Mouse (Mus musculus) cerebellum, adult 8-10 months (tissue): ENCODE data around the gene Ptprk.

Source experiments
- DNase-seq: peaks from one replicate; pipeline ENCODE4 v3.0.0; 2022

Gene Ptprk

DNA sequence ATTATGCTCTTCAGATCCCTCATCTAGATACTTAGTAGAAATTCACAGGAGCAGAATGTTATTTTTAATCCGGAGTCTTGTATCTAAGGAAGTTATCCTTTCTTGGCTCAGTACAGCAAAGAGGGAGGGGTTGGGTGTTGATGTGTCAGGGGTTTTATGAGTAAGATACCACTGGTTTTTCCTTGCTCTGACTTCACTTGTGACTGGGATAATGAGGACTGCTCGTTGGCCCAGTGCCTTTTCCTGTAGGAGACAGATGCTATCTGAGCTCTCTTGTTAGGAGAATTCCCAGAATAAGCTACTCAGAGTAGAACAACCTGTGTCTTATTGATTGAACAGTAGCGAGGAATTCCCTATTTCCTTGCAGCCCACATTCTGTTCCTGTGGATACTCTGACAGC, 39.3 kb downstream of the Ptprk start:
- no peak for DNase-seq

DNA sequence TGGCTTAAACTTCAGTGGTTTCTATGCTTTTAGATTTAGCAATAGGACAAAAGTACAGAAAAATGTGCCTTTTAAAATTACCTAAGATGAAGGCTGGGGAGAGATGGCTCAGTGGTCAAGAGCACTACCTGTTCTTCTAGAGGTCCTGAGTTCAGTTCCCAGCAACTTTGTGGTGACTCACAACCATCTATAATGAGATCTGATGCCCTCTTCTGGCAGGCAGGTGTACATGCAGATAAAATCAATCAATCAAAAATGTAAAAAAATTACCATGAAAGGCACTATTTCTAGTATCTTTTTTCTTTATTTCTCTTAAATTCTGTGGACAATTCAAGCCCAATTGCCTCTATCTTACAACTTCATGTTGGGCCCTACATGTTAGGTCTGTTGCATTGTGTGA, 42.4 kb downstream of the Ptprk start:
- no peak for DNase-seq

DNA sequence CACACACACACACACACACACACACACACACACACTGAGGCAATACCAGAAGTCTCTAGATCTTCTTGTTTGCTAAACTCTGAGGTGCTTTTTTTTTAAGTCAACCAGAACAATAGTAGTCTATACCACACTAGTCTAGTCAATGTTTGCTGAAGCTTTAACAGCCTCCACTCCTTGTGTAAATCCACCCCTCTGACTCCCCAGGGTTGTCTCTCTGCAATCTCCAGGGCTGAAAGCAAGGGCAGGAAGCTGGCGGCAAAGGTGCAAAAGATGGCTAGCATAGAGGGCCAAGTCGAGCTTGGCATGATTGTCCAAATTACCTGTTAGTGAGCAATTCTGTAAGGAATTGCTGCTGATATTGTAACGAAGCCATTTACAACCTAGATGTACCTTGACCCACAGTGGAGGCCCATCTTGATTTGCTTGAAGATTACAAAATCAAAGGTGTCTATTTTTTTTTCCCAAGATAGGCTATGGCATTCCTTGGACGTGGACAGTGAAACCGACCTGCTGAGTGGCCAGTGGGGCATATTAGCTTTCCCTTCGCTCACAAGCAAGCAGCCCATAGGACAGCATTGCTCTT, 44.3 kb downstream of the Ptprk start:
- DNase-seq: no peak

DNA sequence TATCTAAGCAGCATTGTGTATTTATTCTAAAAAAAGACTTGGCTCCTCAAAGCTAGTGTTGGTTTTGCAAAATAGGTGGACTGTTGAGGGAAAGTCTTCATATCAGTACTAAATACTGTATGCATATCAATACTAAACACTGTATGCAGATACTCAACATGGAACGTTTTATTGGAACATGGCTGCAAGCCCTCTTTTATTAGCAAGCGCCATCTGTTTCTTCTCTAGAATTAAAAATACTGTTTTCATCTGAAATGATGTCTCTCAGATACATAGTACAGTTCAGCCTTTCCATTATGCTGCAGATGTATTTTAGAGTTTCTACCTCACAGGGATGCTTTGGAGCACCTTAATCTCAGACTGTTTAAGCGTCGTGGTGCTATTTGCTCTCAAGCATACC, 49.3 kb downstream of the Ptprk start:
- no peak for DNase-seq

DNA sequence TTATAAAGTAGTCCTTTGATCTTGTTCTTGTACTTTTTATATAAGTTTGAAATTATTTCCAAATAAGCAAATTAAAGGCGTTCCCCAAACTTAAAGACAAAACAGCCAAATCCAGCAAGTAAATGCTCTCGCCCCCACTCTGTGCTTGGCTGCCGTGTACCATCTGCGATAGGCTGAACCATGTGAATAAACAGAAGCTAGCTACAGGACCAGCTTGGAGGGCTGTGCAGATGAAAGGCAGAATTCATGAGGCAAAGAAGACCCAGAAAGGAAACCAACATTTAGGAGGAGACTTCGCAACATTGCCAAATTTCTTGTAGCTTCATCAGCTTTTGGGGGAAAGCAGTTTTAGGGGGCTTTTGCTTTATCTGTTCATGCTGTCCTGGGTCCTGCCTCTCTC, 53.4 kb downstream of the Ptprk start:
- no peak for DNase-seq

DNA sequence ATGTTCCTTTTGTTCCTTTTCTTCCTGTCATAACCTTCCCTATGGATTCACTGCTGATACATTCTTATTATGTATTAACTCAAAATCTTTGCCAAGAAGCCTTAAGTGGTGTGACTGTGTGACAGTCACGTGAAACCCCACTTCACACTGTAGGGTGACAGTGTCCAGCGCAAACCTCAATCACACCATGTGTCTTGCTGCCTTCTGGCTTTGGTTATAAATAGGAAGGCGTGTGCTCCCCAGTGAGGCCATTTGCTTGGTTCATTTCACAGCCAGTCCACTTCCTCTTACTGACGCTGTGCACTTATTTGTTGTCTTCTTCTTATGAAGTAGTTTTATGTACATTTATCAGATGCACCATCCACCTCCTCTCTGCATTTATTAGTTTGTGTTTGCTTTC, 53.8 kb downstream of the Ptprk start:
- no peak for DNase-seq

DNA sequence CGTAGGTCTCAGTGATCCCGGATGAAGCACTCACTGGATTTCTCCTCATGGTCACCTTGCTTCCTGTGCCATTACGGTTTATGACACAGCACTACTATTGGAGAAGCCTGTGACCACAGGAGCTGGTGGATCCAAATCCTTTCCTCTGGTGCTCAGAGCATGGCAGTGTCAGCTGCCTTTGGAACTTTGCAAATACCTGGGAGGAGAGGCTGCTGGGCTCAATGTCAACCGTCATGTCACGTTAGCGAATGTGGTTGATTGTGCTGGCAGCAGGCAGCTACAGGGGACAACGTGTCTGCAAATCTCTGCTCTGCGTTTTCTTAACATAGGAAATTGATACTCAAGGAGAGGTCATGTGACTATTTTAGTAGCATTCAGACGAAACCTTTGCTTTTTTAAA, 55.8 kb downstream of the Ptprk start:
- DNase-seq: no peak

DNA sequence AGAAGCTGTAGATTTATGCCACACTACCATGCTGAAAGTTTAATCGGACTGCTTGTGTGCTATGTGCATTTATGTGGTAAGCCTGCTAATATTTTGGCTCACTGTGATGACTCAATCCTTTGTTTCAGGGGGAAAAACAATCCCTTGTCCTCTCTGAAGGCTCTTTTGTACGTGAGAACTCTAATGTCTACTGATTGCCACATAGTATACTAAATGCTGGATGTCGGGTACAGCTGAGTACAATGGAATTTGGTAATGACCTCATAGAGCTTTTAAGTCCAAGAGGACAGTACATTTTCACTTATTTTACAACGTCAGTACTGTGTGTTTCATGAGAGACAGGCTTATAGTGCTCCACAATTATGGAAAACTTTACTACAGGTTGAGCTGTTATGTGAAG, 59.1 kb downstream of the Ptprk start:
- no peak for DNase-seq

DNA sequence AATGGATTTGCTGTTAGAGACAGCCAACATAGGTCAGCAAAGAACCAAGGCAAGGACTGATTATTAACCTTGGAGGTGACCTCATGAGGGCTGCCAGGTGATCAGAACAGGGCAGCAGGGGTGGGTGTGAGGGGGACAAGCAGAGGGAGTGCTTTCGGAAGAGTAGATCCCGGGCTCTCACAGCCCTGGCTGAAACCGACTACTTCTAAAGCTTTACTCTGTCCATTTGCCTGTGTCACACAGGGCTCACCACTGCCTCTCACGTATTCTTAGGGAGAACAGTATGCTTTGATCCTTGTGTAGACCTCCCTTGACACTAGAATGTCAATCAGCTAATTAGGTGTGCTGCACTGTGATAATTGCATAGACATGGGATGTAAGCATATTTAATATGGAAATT, 63.8 kb downstream of the Ptprk start:
- DNase-seq: no peak

DNA sequence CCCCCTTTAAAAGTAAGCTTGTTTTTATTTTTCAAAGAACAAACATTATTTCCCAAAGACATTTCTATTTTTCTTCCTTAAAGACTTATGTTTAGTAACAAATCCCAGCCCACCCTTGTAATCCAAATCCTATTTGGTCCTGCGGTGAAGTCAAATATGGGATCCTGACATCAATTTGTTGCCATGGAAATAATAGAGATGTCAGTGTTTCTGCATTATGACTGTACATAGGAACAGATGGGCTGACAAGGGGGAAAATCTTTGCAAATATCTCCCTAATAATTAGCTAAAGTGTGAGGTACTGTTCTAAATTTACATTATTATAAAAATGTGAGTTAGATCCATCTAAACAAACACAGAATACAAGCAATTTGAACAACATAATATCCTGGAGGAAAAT, 69.8 kb downstream of the Ptprk start:
- DNase-seq: no peak

DNA sequence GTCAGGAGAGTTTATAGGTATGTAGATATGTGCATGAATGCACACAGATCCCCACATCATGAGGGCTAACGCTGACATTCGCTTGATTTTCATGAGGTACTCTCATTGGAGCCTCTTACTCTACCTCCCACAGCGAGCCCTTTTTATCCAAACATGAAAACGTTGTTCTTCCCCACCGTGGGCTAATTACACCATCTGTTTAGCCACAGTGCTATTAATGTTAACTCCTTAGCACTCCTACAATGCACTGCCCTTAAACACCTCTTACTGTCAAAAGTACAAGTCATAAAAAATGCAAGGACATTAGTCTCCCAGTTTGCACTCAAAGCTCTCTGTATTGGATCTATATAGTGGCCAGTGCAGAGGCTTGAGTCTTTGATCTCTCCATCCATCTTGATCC, 70.7 kb downstream of the Ptprk start:
- DNase-seq: no peak

DNA sequence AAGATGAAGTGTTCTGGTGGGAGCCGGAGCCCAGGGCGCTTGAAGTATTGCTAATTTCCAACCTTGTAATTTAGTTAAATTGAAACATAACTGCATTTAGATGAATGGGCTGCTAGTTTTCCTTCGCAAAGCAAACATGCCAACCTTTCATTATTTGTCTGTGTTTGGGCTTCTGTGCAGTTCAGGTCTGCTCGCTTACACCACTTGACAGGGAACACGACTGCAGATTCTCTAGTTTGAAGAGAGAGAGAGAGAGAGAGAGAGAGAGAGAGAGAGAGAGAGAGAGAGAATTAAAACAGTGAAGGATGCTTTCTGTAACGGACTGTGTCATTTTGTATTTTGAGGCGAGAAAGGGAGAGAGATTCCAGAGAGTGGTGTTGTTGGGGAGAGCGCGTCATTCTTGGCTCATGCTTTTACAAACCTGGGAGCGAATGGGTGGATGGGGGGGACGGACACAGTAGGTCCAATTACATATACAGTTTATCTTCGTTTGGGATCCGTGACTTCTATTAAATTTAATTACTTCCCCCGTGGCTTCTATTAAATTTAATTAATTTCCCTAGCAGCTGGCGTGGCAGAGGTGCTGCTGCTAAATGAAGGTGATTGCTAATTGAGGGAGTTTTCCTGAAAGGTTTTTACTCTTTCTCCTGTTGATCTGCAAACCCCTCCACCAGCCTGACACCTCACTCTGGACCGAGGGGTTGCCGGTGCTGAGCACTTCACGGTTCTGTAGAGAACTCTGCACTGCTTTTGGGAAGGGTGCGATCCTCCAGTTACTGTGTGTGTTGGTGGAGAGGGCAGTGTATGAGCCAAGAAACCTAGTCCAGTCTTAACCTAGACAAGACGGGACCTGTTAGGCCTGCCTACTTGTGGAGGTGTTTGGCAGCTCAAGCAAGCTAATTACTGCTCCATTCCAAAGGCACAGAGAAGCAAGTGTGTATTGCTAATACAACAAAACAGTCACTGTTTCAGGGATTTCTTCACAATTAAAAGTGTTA, 81.4 kb downstream of the Ptprk start:
- no peak for DNase-seq

DNA sequence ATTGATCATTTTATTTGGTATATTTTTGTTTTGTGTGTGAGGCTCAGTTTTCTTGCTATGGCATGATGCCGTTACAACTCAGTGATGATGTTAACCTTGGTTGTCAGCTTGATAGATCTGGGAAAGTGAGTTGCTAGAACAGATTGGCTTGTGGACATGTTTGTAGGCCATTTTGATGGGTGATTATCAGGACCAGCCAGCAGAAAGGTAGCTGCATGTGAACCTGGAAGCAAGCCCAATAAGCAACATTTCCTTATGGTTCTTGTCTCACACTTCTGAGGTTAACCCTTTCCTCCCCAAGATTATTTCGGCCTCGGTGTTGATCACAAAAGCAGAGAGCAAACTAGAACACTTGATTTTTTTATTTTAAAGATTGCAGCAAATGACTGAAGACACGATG, 85.1 kb downstream of the Ptprk start:
- DNase-seq: no peak

DNA sequence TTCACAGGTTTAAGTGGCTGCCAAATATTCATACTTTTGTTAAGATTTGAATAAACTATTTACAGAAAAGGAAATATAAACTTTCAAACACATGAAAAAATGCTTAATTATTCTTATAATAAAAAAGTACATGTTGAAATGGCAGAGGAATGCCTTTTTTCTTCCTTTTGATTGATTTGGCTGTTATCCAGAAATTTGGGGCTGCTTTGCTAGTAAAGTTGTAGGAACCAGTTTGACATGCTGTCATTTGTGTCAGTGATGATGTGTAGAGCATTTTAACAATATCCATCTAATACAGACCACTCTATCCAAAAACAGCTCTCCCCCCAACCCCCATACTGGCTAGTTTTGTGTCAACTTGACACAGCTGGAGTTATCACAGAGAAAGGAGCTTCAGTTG, 86.7 kb downstream of the Ptprk start:
- no peak for DNase-seq

DNA sequence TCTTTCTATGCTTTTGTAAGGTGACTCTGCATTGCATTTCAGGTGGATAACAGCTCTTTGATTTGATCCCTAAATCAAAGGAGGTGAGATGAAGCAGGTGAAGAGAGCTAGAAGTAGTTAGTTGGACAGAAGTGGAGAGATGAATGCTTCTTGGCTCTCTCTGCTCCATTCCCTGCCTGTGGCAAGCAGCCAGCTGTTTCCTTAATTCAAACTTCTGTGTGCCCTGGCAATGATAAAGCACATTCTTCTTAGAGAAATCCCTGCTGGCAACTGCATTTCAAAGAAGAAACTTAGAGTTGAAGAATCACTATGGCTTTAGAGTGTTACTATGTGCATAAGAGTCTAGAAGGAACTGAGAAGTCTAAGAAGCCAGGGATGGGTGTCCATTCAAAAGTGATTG, 89.6 kb downstream of the Ptprk start:
- no peak for DNase-seq

DNA sequence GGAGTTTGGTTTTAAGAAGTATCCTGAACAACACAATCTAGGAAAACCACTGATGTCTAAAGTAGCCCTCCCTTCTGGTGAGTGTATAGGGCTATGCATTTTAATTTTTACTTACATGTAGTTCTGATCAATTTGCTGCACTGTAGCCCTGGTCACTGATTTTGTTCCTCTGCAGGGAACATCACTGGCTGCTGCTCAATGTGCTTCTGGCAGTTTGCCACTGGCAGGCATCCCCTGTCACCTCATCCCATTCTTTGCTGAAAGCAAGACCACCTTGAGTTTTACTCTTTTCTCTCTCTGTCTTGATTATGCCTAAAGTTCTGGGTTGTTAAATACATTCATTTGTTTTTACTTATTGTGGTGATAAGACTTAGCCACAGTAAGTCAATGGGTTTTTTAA, 90.1 kb downstream of the Ptprk start:
- DNase-seq: no peak

DNA sequence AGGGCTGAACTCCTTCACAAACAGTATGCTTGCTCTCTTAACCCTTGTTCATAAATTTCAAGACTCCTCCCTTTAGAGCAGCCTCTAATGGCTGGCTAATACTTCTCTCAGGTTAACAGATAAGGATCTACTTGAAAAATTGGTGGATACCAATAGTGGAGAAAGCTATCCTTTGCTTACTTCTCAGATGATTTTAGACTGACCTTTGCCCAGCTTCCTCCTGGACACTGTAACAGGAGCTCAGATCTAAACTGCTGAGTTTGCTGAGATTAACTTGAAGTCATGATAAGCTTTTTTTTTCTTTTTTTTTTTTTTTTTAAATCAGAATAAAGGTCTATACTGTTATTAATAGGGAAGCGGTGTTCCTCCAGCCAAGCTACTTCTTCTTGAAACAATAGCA, 92.0 kb downstream of the Ptprk start:
- no peak for DNase-seq

DNA sequence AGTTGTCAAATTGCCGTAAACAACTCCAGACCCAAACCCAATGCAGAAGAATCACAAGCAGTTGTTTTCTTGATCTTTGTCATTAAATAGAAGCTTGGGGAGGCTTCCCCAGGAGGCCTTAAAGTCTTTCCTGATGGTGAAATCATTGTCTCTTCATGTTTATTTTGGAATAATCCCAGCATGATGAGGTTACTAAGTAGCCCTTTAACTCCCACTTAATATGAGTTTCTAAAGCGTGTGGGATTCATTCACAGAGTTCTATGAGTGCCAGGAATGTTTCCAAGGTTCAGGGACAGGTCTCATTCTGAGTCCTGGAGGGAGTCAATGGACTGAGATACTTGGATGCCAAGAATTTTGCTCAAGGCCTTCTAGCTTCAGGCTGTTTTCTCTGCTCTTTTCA, 92.5 kb downstream of the Ptprk start:
- no peak for DNase-seq

DNA sequence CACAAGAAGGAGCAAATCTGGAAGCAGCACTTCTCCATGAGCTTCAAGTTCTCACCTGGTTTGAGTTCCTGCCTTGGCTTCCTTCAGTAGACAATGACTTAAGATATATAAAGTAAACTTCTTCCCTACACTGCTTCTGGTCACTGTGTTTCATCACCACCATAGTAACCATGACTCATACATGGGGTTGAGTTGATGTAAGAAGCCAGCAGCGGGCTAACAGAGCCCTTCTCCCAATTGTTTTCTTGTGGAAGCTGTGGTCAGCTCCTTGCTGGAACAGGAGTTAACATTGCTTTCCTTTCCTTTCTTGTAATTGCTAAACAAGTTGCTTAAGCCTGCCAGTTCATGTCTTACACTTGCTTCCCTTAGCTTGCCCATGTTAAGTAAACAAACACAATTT, 96.6 kb downstream of the Ptprk start:
- DNase-seq: no peak

DNA sequence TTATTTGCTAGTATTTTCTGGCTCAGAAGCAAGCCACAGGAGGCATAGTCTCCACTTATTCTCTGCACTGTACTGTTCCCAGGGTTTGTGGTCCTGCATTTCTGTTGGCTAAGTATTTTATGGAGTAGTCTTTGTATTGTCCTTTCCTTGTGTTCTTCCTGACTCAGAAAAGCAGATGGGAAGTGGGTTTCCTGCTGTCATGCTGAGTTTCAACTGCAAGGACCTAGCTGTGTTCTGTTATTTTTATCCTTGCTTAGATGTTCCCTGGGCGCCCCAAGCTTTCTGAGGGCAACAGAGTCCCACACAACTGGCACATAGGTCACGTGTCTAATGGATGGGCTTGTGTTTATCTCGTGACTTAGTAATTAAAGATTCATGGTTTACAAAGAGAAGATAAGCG, 104.3 kb downstream of the Ptprk start:
- no peak for DNase-seq

DNA sequence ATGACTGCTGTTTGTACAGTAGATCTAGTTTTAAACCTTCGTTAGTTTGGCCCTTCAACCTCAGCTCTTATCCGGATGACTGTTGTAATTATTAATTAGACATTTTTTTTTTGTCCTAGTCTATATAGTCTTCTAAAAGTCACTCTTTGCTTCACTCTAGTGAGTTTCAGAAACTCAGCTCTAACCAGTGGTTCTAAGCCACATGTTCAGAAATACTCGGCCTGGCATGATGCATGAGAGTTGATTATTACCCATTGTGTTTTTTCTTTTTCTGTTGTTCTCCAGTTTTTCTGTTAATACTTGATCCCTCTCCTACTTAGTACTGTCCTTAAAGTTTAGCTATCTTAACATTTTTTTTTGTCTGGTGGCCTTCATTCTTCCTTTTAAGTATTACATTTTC, 107.5 kb downstream of the Ptprk start:
- DNase-seq: no peak

DNA sequence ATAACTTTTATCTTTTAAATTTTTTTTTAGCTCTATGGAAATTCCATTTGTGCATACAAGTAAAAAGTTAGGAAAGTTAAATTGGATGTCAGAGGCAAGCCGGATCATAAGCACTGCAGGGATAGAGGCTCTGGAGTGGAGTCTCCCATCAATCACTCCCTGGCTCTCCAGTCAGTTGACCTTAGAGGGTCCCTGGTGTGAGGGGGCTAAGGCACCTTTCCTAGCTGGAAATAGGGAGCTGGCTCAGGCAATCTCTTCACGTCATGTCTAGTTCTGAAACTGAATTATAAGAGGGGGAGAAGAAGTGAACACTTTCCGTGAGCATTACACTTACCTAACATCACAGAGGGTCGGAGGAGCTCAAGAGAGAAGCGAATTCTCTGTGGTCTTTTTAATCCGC, 110.1 kb downstream of the Ptprk start:
- no peak for DNase-seq

DNA sequence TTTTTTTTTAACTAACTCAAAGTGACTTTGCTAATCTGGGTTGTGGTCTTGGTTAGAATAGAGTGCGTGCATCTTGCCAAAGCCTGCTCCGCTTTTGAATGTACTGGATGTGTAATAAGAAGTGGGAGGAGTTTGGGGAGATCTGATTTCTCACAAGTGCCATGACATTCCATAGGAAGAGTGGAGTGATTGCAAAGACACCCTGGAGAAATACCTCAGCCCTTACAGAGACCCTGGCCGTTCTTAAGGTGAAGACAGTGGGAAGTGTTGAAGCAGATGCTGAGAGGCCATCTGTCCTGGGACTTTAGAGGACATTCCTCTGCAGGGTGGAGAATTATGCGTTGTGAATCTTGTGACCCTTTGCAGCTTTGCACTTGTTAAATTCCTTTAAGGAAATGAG, 110.7 kb downstream of the Ptprk start:
- DNase-seq: no peak

DNA sequence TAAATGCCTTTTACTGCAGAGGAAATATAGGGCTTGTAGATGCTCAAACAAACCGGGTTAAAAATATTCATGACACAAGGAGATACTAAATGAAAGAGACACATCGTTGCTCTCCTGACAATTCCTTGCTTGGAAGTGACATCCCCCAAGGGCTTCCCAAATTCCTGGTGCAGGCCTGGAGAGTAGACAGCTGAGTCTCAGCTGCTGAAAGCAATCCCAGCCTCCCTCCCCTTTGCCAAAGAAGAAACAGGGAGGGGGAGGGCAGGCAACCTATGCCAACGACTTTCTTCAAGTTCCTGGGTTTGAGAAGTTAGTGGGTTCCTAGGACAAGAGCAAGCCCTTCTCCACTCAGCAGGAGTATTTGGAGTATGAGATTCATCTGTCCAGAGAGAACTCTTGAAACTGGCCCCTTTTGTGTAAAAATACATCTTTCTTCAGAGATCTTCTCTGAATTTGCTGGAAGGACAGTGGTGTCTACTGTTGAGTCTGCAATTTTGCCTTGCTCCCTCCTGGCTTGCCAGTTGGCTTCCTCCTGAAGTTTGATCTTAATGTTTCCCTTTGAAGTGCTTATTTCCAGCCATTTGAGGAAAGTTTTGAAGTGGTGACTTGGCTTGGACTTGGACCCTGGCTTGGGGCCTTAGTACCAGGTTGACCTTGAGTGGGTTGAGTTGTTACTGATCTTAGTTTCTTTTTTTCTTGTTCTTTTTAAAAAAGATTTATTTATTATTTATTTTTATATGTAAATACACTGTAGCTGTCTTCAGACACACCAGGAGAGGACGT, 111.6 kb downstream of the Ptprk start:
- DNase-seq: no peak
